Mouse (Mus musculus): Measurements from ENCODE around the gene Cflar.
"Not testable (repeated sequence)": the region's sequence is repeated elsewhere in the genome, so short reads cannot be mapped to it uniquely, and the experiment has no call there.

DNA sequence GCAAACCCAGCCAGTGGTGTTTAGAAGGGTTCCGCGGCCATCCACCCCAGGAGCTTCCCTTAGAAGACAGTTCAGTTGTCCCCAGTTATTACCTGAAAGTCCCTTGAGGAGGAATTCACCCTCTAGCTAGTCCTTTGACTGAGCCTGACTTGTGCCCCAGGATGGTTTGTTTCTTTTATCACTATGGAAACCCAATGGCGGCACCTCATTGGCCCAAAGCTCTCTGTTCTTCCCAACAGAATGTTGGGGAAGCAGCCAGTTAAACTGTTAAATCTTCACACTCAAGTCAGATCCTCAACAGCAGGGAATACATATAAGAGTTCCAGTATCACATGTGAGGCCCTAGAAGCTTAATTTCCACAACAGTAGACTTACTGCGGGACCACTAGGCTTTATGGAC is 15.5 kb upstream of the Cflar start, which contains the start of gene Als2cr12:
- TF ChIP-seq POLR2A (IDR thresholded peaks at IDR 0.05; ENCODE audit: borderline replicate concordance, control insufficient read depth, low read depth, low read length); CTCF (IDR thresholded peaks at IDR 0.05; ENCODE audit: control insufficient read depth, insufficient read depth, low read length): not testable (repeated sequence)

Measured in bone marrow, adult 2 months (tissue).